Mouse (Mus musculus) brain, adult 2 months (tissue): ENCODE results near the gene Lrrc4.

ENCODE experiments used
- DNase-seq: peaks from one replicate; pipeline ENCODE4 v3.0.0; 2011; ENCODE audit warnings: low read depth, low spot score

Lrrc4 gene

DNA sequence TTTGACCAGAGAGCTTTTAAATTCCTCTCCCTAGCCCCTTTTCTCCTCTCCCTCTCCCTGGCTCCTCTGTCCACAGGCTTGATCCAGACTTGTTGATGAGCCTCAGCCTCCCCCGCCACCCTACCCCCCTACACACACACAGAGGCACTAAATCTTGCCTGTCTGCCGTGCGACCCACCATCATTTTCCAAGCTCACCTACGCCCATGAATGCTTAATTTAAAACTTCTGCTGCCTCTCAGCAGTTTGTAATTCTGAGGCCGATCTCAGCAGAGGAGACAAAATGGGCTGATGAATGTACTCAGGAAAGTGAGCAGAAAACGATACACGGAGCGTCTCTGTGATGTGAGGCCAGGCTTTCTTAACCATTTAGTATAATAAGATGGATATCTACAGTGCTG, 23.1 kb upstream of the Lrrc4 start:
- DNase-seq = no peak

DNA sequence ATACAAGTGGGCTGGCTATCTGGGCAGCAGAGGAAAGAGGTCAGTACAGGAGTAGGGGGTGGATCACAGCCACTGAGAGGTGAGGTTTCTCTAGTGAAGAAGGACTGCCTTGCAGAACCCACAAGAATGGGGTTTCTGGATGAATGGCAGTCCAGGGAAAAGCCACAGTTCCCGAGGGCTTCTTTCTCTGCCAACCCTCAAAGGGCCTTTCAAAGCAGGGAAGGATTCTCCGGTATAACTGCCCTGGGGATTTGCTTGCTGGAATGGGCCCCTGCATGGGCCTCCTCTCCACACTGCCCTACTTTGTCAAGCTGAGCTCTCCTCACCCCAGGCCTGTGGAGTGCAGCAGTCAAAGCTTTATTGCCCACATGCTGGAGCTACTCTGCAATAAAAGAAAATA, 22.1 kb upstream of the Lrrc4 start:
- no peak for DNase-seq

DNA sequence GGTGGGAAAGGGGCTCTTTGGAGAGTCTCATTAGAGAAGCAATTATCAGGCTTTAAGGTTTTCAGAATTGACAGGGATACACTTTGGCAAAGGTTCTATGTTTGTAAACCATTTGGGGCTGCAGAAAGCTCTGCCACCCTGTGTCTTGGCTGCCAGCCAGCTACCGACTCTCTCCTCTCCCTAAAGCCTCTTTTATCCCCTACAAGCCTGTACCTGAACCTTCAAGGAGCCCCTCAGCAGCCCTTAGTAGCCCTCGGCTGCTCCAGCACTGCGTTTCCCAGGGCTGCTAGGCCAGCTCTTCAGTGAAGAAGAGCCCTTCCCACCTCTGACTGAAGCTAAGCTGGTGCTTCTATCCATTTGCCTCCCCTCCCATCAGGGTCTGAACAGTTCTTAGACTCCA, 21.6 kb upstream of the Lrrc4 start:
- no peak for DNase-seq

GRCm38 (mm10) chr6:28852342-28852741, 20.8 kb upstream of the Lrrc4 start:
- DNase-seq = no peak

GRCm38 (mm10) chr6:28850326-28850900, 18.9 kb upstream of the Lrrc4 start:
- DNase-seq = no peak

DNA sequence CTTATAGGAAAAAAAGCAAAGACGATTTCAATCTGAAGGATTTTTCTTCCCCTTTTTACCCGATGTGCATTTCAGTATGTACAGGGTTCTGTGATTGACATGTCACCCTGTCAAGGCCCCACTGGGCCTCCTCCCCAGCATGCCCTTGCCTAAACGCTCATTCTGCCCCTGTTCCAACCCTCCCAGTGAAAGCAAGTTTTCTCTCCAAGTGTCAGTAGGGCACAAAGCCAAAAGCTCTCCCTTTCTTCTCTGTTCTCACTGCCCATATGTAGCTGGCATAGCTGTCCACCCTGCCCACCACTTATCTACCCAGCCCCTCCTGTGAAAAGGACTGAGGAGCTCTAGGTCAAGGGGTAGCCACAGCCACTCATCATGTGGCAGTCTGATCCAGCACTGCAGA, 17.8 kb upstream of the Lrrc4 start:
- no peak for DNase-seq

GRCm38 (mm10) chr6:28848891-28849290, 17.3 kb upstream of the Lrrc4 start:
- no peak for DNase-seq

DNA sequence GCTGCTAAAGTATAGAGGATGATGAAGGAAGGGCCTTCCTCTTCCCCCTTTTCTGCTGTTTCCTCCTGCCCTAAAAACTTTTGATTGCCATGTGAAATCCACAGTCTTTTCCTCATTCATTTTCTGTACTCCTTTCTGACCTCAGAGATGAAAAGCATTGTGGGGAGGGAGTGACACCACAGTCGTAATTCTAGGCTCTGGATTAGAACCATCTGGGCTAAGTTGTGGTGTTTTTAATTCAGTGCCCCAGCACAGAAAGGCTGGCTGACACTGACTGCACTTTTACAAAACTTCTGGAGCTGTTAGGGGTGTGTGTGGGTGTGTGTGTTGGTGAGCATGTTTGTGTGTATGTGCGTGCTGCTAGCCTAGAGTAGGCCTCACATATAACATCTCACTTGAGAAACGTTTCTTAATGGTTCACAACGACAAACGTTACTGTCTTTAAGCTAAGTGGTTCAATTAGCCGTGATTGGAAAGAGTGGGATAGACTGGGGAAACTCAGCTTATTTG, 16.8 kb upstream of the Lrrc4 start:
- DNase-seq = no peak

GRCm38 (mm10) chr6:28847616-28848015, 16.1 kb upstream of the Lrrc4 start:
- no peak for DNase-seq

- no peak for DNase-seq
Measured at GRCm38 (mm10) chr6:28845610-28846009, 14.1 kb upstream of the Lrrc4 start.

GRCm38 (mm10) chr6:28842375-28843276, 11.1 kb upstream of the Lrrc4 start:
- DNase-seq = peak; percentile 87

GRCm38 (mm10) chr6:28841569-28841968, 10.0 kb upstream of the Lrrc4 start:
- DNase-seq = peak; percentile 63

- DNase-seq = peak; percentile 66
Measured at GRCm38 (mm10) chr6:28836600-28836999, 5.1 kb upstream of the Lrrc4 start.

DNA sequence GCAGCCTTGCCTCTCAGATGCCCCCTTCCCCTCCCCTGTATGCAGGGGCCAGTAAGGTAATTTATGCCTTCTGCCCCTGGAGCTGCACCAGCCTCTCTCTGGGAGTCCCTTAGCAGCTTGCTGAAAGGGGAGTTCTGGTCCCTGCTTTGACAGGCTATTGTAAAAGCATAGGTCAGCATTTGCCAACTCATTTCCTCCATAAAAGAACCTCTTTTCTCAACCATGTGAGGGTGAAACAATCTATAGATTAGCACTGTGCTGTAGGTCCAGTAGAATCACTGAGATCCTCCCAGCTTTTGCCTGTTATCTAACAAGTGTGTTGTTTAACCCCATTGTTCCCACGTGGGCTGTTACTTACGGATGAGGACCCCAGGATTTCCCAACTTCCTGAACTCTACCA, 2.5 kb upstream of the Lrrc4 start:
- DNase-seq = no peak

DNA sequence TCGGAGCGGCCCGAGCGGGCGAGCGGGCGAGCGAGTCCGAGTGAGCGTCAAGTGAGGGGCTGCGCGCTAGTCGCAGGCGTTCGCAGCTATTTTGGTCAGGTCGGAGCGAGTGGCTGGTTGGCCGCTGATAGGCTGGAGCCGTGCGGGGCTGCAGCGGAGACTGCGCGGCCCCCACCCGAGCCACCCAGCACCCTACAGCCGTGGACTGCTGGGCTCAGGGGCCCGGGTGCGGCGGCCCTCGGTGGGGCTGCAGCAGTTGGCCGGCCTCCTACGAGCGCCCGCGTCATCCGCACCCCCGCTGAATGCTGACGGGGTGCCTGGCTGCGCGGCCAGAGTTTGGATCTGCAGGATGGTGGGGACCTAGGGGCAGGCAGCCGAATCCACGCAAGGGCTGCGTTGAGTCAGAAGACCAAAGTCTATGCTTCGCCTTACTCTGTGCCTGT, 1.9 kb upstream of the Lrrc4 start:
- DNase-seq = peak; percentile 89

GRCm38 (mm10) chr6:28832751-28833291, 1.3 kb upstream of the Lrrc4 start:
- peak; percentile 87 for DNase-seq

DNA sequence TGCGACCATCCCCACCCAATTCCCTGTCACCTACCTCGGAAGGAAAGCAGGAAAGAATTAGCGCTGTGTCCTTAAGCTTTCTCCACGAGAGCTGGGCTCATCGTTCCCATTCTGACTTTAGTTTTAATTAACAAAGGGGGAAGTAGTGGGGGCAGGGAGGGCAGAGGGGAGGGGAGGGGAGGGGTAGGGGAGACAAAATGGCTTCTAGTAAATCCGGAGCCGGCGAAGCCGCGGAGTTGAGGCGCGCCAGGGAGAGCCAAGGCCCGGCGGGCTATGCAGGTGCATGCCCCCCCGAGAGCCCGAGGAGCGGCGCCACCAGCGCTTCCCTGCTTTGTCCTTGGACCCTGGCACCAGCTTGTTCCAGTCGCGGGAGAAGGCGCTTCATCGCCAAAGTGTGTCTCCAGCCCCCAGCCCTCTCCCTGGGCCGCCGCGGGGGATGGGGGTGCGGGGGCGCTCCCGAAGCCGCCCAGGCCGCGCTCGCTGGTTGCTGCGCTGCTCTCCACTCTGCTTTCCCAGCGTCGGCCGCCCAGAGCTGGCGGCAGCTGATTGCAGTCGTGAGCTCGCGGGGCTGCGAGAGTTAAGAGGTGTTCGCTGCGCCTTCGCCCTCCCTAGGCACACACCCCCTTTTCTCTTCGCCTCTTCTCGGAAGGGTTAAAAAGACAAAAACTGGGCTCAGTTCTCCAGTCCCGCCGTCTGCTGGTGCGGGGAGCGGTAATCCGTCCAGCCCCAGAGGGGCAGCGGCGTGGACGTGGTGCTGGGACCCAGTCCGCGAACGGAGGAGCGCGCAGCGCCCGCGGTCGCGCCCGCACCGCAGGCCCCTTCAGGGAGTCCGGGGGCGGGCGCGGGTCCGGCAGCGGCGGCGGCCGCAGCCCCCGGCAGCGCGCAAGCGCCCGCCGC, 555 bp upstream of the Lrrc4 start:
- DNase-seq = peak; percentile 81

DNA sequence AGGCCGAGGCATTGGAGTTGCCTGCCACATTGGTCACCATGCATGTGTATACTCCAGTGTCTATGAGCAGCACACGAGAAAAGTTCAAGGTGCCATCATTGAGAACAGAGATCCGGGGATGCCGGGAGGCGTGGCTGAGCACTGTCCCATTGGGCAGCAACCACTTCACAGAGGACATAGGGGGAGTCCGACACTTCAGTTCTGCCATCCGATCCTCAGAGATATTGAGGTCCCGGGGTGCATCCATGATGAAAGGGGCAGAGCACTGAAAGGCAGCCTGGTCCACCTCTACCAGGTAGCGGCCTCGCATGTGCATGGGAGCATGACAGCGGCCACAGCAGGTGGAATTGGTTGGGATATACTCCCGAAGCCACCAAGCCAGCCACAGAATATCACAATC, 1.2 kb downstream of the Lrrc4 start:
- DNase-seq = peak; percentile 77

GRCm38 (mm10) chr6:28828593-28828992, 3.0 kb downstream of the Lrrc4 start:
- DNase-seq = peak; percentile 90

- DNase-seq = no peak
Measured at GRCm38 (mm10) chr6:28827565-28827964, 4.0 kb downstream of the Lrrc4 start.

DNA sequence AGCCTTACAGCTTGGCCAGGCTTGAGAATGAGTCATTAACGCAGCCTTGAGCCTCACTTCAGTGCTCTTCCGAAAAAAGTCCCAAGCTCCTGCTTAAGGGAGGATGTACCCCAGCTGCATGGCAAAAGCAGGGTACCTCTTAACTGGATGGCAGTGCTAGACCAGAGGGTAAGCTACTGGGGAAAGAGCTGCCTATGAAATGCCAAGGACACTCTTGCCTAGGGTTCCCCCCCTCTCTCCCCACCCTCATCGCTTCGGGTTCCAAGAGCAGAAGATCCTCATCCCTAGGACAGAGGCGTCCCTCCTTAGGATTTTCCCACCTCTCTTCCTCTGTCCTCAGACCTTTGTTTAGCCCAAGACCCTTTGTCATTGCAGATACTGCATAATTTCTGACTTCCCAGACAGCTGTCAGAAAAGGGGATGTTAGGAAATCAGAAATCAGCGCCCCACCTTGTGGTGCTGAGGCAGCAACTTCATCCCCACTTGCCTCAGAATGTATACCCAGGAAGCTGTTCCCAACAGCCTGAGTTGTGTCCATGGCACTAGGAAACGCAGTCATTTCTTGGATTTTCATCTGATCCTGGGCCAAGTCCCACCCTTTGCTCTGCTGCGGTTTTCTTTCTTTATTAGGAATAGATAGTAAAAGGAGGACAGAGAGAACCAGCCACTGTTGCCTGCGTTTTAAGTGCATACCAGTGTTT, 4.7 kb downstream of the Lrrc4 start:
- DNase-seq = peak; percentile 75
